Mouse (Mus musculus): ENCODE data around the gene Gas8.
"Not testable (repeated sequence)": the region's sequence is repeated elsewhere in the genome, so short reads cannot be mapped to it uniquely, and the experiment has no call there.

Gene Gas8

GRCm38 (mm10) chr8:123514781-123515539 lies 3.7 kb upstream of the Gas8 start, which contains the start of gene Dbndd1:
Gene Dbndd1 (minus strand): TSS chr8:123515463.
- in situ Hi-C loops (cut with MboI, MseI), result no loop called here

GRCm38 (mm10) chr8:123515540-123515897 lies 3.1 kb upstream of the Gas8 start:
- in situ Hi-C loops (cut with MboI, MseI), result no loop called here

GRCm38 (mm10) chr8:123516596-123516995 lies 2.0 kb upstream of the Gas8 start:
- in situ Hi-C loops (cut with MboI, MseI), result no loop called here

GRCm38 (mm10) chr8:123518172-123518571 lies 462 bp upstream of the Gas8 start:
- in situ Hi-C loops (cut with MboI, MseI), result no loop called here

GRCm38 (mm10) chr8:123520048-123520447 lies 1.4 kb downstream of the Gas8 start:
- in situ Hi-C loops (cut with MboI, MseI), result not testable (repeated sequence)

- in situ Hi-C loops (cut with MboI, MseI), result no loop called here
Observed at GRCm38 (mm10) chr8:123527720-123528489, 9.3 kb downstream of the Gas8 start.

- in situ Hi-C loops (cut with MboI, MseI), result no loop called here
Observed at GRCm38 (mm10) chr8:123536242-123536989, 17.8 kb downstream of the Gas8 start.

GRCm38 (mm10) chr8:123536990-123537380 lies 18.4 kb downstream of the Gas8 start:
- in situ Hi-C loops (cut with MboI, MseI), result no loop called here

GRCm38 (mm10) chr8:123537641-123538040 lies 19.0 kb downstream of the Gas8 start:
- in situ Hi-C loops (cut with MboI, MseI), result not testable (repeated sequence)

- in situ Hi-C loops (cut with MboI, MseI), result loop anchor here (25.0 kb wide), 5 partner anchors 527 to 1977 kb away; partner anchors contain the start of genes Ankrd11, Cdt1, Cyba and Fbxo31
Observed at GRCm38 (mm10) chr8:123564221-123564620, 45.6 kb downstream of the Gas8 start.

GRCm38 (mm10) chr8:123575386-123575785 lies 56.8 kb downstream of the Gas8 start:
- in situ Hi-C loops (cut with MboI, MseI), result not testable (repeated sequence)

Measured in T-helper 1 cell (primary cell).